Mouse (Mus musculus) neural tube, embryonic 11.5 days (tissue): Measurements from ENCODE around the gene Tanc2. TPM values are rescaled to one million over a fixed set of nuclear protein-coding genes. Genes with fewer than 3 reads are reported as not detected.

Experiments
- ATAC-seq: fragments of 200-750 bp; cut with Nextera tagmentation; 2 replicates; pipeline ENCODE4 v1.8.0; 2017; ENCODE audit warnings: moderate number of reproducible peaks, mild to moderate bottlenecking, moderate TSS enrichment, moderate library complexity; ENCODE audit not compliant: insufficient read depth, low FRiP score, low TSS enrichment
- DNase-seq: peaks from one replicate; pipeline ENCODE4 v3.0.0-alpha.2; 2015; ENCODE audit warnings: low spot score
- H3K27ac ChIP-seq: fragments of 300-500 bp; sonication (generic); 2 replicates; pipeline ENCODE4 v1.5.1; 2014; ENCODE audit warnings: low read depth, mild to moderate bottlenecking, low read length
- H3K27me3 ChIP-seq: fragments of 300-500 bp; sonication (generic); 2 replicates; pipeline ENCODE4 v1.6.1; 2014; ENCODE audit warnings: mild to moderate bottlenecking, low read length, mixed read lengths; ENCODE audit not compliant: control insufficient read depth, insufficient read depth
- H3K36me3 ChIP-seq: fragments of 300-500 bp; sonication (generic); 2 replicates; pipeline ENCODE4 v1.6.1; 2014; ENCODE audit warnings: mild to moderate bottlenecking, low read length, moderate library complexity, mixed read lengths; ENCODE audit not compliant: control insufficient read depth, insufficient read depth
- H3K4me1 ChIP-seq: fragments of 300-500 bp; sonication (generic); 2 replicates; pipeline ENCODE4 v1.6.1; 2014; ENCODE audit warnings: low read length, mixed read lengths; ENCODE audit not compliant: control insufficient read depth, insufficient read depth
- H3K4me2 ChIP-seq: fragments of 300-500 bp; sonication (generic); 2 replicates; pipeline ENCODE4 v1.6.1; 2014; ENCODE audit warnings: low read depth, mild to moderate bottlenecking, moderate library complexity
- H3K4me3 ChIP-seq: fragments of 300-500 bp; sonication (generic); 2 replicates; pipeline ENCODE4 v1.5.1; 2014; ENCODE audit warnings: low read depth, low read length
- H3K9ac ChIP-seq: fragments of 300-500 bp; sonication (generic); 2 replicates; pipeline ENCODE4 v1.6.1; 2014; ENCODE audit warnings: mild to moderate bottlenecking, low read length
- H3K9me3 ChIP-seq: fragments of 300-500 bp; sonication (generic); 2 replicates; pipeline ENCODE4 v1.6.1; 2016; ENCODE audit warnings: low read length; ENCODE audit not compliant: control insufficient read depth
- WGBS: fragments of 180-500 bp; shearing (Covaris S2); extraction: QIAGEN DNeasy Blood & Tissue Kit; methylation state at CpG from one replicate; pipeline ENCODE4 v1.1.7; 2014; 5-methylcytosine and 5-hydroxymethylcytosine counted together
- polyA plus RNA-seq: library from polyadenylated mRNA; unstranded; fragments of >200 nt; fragmentation: Nextera tagmentation; extraction: Ambion mirVana; gene quantifications from 2 replicates; pipeline ENCODE4 v1.2.1, GENCODE M21; 2014

Tanc2 gene
- polyA plus RNA-seq, 1 experiment from 2014 or later = 25.0 TPM

- H3K27me3 ChIP-seq = no peaks in the 10 kb centered on the region
- 89% methylated on average over 9 of the region's 9 CpGs for WGBS
- no peak for ATAC-seq
Observed at GRCm38 (mm10) chr11:105952111-105952510, 362.3 kb downstream of the Tanc2 start.

GRCm38 (mm10) chr11:105952911-105953386 lies 363.2 kb downstream of the Tanc2 start, which contains the start of gene Cyb561:
Gene Cyb561, minus strand, starts transcription at chr11:105953336.
- no peak within 1 kb of the TSS for H3K27ac ChIP-seq
- ATAC-seq (no peak), DNase-seq (no peak)
- H3K9ac ChIP-seq = no peak within 1 kb of the TSS
- no peak within 1 kb of the TSS for H3K4me3 ChIP-seq
- no peak within 1 kb of the TSS for H3K4me2 ChIP-seq
- no peaks in the 10 kb centered on the region for H3K4me1 ChIP-seq
- H3K27me3 ChIP-seq = no peaks in the 10 kb centered on the region
- 82% methylated on average over 12 of the region's 12 CpGs for WGBS
- H3K9me3 ChIP-seq = no peaks in the 10 kb centered on the region
- no peaks in the 10 kb centered on the region for H3K36me3 ChIP-seq

More at GRCm38 (mm10) chr11:105952111-105952510, 362.3 kb downstream of the Tanc2 start:
- no peak for DNase-seq
- Histone ChIP-seq H3K9me3 (no peaks in the 10 kb centered on the region), H3K9ac (no peak overlapping the region), H3K4me1 (no peaks in the 10 kb centered on the region), H3K27ac (no peak overlapping the region), H3K4me3 (no peak overlapping the region), H3K36me3 (no peaks in the 10 kb centered on the region), H3K4me2 (no peak overlapping the region)

DNA sequence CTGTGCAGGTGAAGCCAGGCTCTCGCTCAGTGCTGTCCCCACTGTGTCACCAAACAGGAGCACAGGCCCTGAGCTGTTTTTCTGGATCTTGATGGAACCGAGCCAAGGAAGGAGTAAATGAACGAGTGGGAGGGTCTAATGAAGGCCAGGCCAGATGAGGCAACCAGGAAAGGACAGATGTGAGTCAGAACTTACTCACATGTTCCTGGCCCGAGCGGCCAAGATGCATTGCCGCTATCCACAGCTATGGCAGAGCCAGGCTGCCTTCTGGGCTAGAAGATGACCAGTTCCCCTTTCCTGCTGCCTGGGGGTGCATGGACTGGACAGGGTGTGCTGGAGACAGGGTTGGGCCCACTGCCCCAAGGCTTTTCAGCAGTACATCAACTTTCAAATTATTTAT lies 363.6 kb downstream of the Tanc2 start:
- no peak overlapping the region for H3K4me3 ChIP-seq
- H3K36me3 ChIP-seq = no peaks in the 10 kb centered on the region
- H3K9me3 ChIP-seq = no peaks in the 10 kb centered on the region
- H3K27ac ChIP-seq = no peak overlapping the region
- DNase-seq (no peak), ATAC-seq (no peak)
- no peak overlapping the region for H3K9ac ChIP-seq
- no peak overlapping the region for H3K4me2 ChIP-seq
- no peaks in the 10 kb centered on the region for H3K27me3 ChIP-seq
- WGBS = 88% methylated on average over 6 of the region's 6 CpGs
- no peaks in the 10 kb centered on the region for H3K4me1 ChIP-seq

DNA sequence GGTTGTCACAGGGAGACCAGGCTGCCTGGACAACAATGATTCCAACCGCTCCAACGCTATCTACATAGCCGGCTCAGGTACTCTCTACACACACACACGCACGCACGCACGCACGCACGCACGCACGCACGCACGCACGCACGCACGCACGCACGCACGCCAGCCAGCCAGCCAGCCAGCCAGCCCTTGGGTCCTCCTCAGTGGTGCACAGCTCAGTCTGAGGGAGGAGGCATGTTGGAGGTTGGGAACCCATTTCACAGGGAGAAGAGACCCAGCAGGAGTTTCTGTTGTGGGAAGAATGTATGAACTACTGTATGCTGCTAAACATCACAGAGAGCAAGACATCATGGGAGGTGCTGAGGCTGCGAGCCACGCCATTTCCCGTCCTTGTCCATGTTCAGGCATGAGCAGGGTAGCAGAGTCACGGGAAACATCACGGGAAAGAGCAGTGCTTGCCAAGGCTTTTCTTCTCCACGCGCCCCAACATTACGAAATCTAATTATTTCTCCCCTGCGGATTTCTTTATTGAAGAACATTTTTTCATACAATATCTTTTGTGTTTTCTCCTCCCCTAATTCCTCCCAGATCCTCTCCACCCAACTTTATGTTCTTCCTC lies 366.1 kb downstream of the Tanc2 start:
- WGBS = 93% methylated on average over 28 of the region's 28 CpGs

DNA sequence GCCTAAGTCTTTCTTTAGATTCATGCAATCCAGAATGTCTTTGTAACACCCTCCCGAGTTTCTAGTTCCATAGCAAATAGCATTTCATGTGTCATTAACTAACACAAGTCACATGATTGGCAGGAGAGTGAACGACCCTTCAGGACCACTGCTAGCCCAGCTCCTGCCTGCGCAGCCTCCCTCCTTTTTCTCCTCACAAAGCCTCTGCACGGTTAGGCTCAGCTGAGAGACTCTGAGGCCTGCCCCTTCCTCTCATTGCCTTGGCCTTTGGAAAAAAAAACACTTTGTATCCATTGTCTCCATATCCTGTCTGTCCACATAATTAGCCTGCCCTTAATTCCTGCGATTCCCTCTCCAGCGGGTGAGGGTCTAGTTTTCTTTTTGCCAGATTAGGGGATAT lies 367.7 kb downstream of the Tanc2 start:
- no peak overlapping the region for H3K4me2 ChIP-seq
- ATAC-seq (no peak), DNase-seq (no peak)
- WGBS = 62% methylated on average over 6 of the region's 6 CpGs
- H3K27me3 ChIP-seq = no peaks in the 10 kb centered on the region
- no peaks in the 10 kb centered on the region for H3K36me3 ChIP-seq
- H3K4me3 ChIP-seq = no peak overlapping the region
- no peak overlapping the region for H3K9ac ChIP-seq
- H3K27ac ChIP-seq = no peak overlapping the region
- H3K4me1 ChIP-seq = no peaks in the 10 kb centered on the region
- H3K9me3 ChIP-seq = no peaks in the 10 kb centered on the region

More for the DNA sequence above, 366.1 kb downstream of the Tanc2 start:
- no peaks in the 10 kb centered on the region for H3K4me1 ChIP-seq
- no peak overlapping the region for H3K9ac ChIP-seq
- H3K4me3 ChIP-seq = no peak overlapping the region
- DNase-seq = no peak
- H3K27ac ChIP-seq = no peak overlapping the region
- no peak for ATAC-seq
- no peak overlapping the region for H3K4me2 ChIP-seq
- H3K36me3 ChIP-seq = no peaks in the 10 kb centered on the region
- H3K27me3 ChIP-seq = no peaks in the 10 kb centered on the region
- no peaks in the 10 kb centered on the region for H3K9me3 ChIP-seq

DNA sequence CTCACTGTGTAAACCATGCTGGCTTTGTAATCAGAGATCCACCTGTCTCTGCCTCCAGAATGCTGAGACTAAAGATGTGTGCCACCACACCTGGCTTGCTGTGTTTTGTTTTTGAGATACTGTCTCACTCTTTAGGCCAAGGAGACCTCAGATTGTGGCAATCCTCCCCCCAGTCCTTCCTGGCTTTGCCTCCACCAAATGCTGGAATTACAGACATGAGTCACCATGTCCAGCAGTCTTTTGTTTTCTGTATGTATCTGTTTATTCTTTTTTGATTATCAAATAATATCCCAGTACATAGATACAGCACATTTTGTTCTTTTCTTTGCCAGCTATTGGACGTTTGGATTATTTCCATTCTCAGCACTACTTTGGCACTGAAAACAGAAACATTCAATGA lies 368.8 kb downstream of the Tanc2 start:
- H3K9me3 ChIP-seq = no peaks in the 10 kb centered on the region
- 71% methylated on average over 1 of the region's 1 CpGs for WGBS
- H3K36me3 ChIP-seq = no peaks in the 10 kb centered on the region
- no peak overlapping the region for H3K4me2 ChIP-seq
- H3K27ac ChIP-seq = no peak overlapping the region
- no peak for ATAC-seq
- H3K27me3 ChIP-seq = no peaks in the 10 kb centered on the region
- H3K4me3 ChIP-seq = no peak overlapping the region
- no peak overlapping the region for H3K9ac ChIP-seq
- no peak for DNase-seq
- no peaks in the 10 kb centered on the region for H3K4me1 ChIP-seq

DNA sequence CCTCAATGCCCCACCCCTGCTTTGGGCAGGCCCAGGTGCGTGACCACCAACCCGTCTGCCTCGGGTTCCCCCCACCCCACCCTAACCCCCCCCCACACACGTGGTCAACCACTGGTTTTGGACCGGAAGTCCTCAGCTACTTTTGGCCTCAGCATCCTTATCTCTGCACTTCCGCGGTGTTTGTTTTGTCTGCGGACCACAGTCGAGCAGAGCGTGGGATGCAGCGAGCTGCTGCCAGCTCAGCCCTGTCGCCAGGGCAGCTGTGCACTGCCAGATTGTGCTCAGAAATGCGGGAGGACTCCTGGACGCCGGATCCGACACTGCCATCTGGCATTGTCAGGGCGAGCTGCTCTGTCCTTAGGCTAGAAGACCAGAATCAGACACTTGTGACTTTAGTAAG lies 369.6 kb downstream of the Tanc2 start:
- 62% methylated on average over 17 of the region's 17 CpGs for WGBS
- H3K4me3 ChIP-seq = no peak overlapping the region
- no peak overlapping the region for H3K27ac ChIP-seq
- H3K27me3 ChIP-seq = no peaks in the 10 kb centered on the region
- DNase-seq (no peak), ATAC-seq (no peak)
- H3K9ac ChIP-seq = no peak overlapping the region
- H3K4me1 ChIP-seq = no peaks in the 10 kb centered on the region
- no peaks in the 10 kb centered on the region for H3K9me3 ChIP-seq
- no peak overlapping the region for H3K4me2 ChIP-seq
- no peaks in the 10 kb centered on the region for H3K36me3 ChIP-seq

DNA sequence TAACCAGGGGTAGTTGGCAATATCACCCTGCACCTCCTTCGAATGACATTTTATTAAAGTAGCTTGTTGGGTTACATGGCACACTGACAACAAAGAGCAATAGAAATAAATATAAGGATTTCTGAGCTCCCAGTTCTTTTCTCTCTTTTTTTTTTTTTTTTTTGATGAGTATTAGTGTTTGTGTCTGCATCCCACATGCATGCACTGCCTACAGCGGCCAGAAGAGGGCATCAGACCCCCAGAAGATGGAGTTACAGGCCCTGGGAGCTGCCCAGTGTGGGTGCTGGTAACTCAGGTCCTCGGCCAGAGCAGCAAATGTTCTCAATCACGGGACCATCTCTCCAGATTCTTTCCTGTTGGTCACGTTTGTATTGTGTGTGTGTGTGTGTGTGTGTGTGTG lies 374.9 kb downstream of the Tanc2 start:
- no peak overlapping the region for H3K27ac ChIP-seq
- H3K36me3 ChIP-seq = no peaks in the 10 kb centered on the region
- no peak for DNase-seq
- no peak overlapping the region for H3K4me2 ChIP-seq
- peaks cover 27% of the 10 kb centered on the region for H3K27me3 ChIP-seq
- no peaks in the 10 kb centered on the region for H3K9me3 ChIP-seq
- no peak overlapping the region for H3K4me3 ChIP-seq
- 0 out of 2 replicates have a peak, but pooled peaks cover 2% of the 10 kb centered on the region for H3K4me1 ChIP-seq
- WGBS = 63% methylated on average over 5 of the region's 5 CpGs
- no peak overlapping the region for H3K9ac ChIP-seq
- no peak for ATAC-seq

DNA sequence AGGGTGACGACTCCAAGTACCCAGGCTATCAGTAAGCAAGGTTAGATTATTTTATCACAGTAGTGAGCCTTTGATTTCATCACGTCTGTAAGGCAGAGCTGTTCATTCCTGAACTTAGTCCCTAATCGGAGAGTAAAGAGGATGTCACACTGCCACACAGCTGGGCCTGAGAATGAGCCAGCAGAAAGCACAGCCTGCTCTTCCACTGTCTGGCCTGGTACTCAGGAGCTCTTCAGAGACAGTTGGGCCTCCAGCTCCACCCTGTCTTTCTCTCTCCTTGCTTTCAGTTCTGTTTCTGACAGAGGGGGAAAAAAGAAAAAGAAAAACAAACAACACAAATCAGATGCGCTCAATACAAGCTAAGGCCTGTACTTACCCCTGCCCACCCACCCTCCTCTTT lies 376.5 kb downstream of the Tanc2 start:
- DNase-seq (no peak), ATAC-seq (no peak)
- Histone ChIP-seq H3K9ac (no peak overlapping the region), H3K4me3 (no peak overlapping the region), H3K9me3 (no peaks in the 10 kb centered on the region), H3K4me2 (no peak overlapping the region), H3K27ac (no peak overlapping the region), H3K27me3 (peaks cover 28% of the 10 kb centered on the region), H3K36me3 (no peaks in the 10 kb centered on the region), H3K4me1 (0 out of 2 replicates have a peak, but pooled peaks cover 2% of the 10 kb centered on the region)
- 67% methylated on average over 4 of the region's 4 CpGs for WGBS
